Mouse (Mus musculus) liver, adult 2 months (tissue): ENCODE data around the gene Gm20388.

Source experiments
- CTCF ChIP-seq: fragments of 200-500 bp; IDR thresholded peaks from 2 replicates; pipeline ENCODE4 v1.5.1; 2011; ENCODE audit warnings: low read depth, low read length, control low read depth
- POLR2A ChIP-seq: fragments of 200-500 bp; IDR thresholded peaks from 2 replicates; pipeline ENCODE4 v1.6.1; 2011; ENCODE audit warnings: low read length, control low read depth; ENCODE audit not compliant: insufficient read depth; ENCODE audit errors: extremely low read depth

DNA sequence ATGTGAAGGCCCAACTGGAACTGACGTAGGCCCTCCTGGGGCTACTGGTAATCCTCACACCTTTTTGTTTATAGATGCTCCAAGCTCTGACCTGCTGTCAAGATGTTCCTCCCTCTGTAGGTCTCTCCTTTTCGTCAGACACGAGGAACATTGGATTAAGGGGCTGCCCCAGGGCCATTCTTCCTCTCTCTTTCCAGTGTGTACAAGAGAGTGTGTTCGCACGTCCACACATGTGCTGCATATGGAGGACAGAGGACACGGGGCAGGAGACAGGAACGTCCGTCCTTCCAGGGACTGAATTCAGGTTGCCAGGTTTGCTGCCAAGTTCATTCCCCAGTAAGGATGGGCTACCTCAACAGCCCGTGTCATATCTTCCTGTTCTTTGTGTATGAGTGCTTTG lies 3878.8 kb downstream of the Gm20388 start:
- TF ChIP-seq POLR2A: no peak
- TF ChIP-seq CTCF: no peak
